Mouse (Mus musculus) hindbrain, embryonic 16.5 days (tissue): ENCODE measurements around the gene E2f8. TPM values are rescaled to one million over a fixed set of nuclear protein-coding genes. Genes with fewer than 3 reads are reported as not detected.
A peak's percentile ranks its signal among the peaks of the same experiment; 100 is the strongest.

Source experiments
- ATAC-seq: fragments of 200-750 bp; cut with Nextera tagmentation; 2 replicates; pipeline ENCODE4 v1.8.0; 2017; ENCODE audit warnings: moderate TSS enrichment, moderate library complexity
- H3K27ac ChIP-seq: fragments of 300-500 bp; sonication (generic); 2 replicates; pipeline ENCODE4 v1.5.1; 2014; ENCODE audit warnings: low read depth, mild to moderate bottlenecking, control low read depth, low read length, moderate library complexity
- H3K27me3 ChIP-seq: fragments of 300-500 bp; sonication (generic); replicated peaks from 2 replicates; pipeline ENCODE4 v1.6.1; 2014; ENCODE audit warnings: low read length; ENCODE audit not compliant: control insufficient read depth, insufficient read depth
- H3K36me3 ChIP-seq: fragments of 300-500 bp; sonication (generic); 2 replicates; pipeline ENCODE4 v1.6.1; 2014; ENCODE audit warnings: mild to moderate bottlenecking, low read length, moderate library complexity, mixed read lengths; ENCODE audit not compliant: control insufficient read depth, insufficient read depth
- H3K4me1 ChIP-seq: fragments of 300-500 bp; sonication (generic); 2 replicates; pipeline ENCODE4 v1.6.1; 2014; ENCODE audit warnings: low read depth, low read length; ENCODE audit not compliant: control insufficient read depth, insufficient read depth
- H3K4me2 ChIP-seq: fragments of 300-500 bp; sonication (generic); 2 replicates; pipeline ENCODE4 v1.6.1; 2014; ENCODE audit warnings: mild to moderate bottlenecking, low read length, control low read depth, moderate library complexity
- H3K4me3 ChIP-seq: fragments of 300-500 bp; sonication (generic); 2 replicates; pipeline ENCODE4 v1.5.1; 2014; ENCODE audit warnings: mild to moderate bottlenecking, low read length, control low read depth, moderate library complexity
- H3K9ac ChIP-seq: fragments of 300-500 bp; sonication (generic); 2 replicates; pipeline ENCODE4 v1.6.1; 2014; ENCODE audit warnings: low read depth, mild to moderate bottlenecking, control low read depth, low read length, moderate library complexity
- H3K9me3 ChIP-seq: fragments of 300-500 bp; sonication (generic); 2 replicates; pipeline ENCODE4 v1.6.1; 2014; ENCODE audit warnings: mild to moderate bottlenecking, low read length, moderate library complexity; ENCODE audit not compliant: control insufficient read depth
- WGBS: fragments of 180-500 bp; shearing (Covaris S2); extraction: QIAGEN DNeasy Blood & Tissue Kit; methylation state at CpG from one replicate; pipeline ENCODE4 v1.1.7; 2014; 5-methylcytosine and 5-hydroxymethylcytosine counted together
- polyA plus RNA-seq: library from polyadenylated mRNA; unstranded; fragments of >200 nt; fragmentation: Nextera tagmentation; extraction: Ambion mirVana; gene quantifications from 2 replicates; pipeline ENCODE4 v1.2.1, GENCODE M21; 2015

The E2f8 gene
- polyA plus RNA-seq, 1 experiment from 2014 or later: 2.5 TPM

DNA sequence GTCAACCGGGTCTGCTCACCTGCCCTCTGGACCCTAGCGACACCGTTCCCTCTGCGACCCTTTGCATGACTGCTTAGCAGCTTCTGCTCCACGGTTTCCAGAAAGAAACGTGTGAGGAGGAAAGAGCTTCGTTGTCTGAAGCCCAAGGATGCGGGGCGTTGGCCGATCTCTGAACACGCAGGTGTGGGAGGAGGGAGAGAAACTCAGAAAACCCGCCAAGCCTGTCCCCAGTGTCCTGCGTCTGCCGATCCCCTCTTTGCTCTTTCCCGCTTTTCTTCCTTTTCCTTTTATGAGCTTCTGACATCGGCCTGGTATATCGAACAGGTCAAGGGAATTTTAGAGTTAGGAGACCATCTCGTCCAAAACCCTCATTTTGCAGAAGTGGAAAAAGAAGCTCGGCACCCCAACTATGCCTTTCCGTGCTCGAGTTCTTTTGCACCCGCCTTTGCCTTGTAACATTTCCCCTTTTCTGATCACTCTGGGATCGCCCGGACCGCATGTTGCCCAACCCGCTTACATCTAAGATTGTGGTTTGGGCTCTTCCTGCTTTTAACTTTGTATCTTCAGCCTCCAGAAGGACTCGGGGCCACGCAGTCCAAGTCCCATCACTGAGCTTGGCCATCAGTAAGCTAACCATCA is 694 bp upstream of the E2f8 start:
- WGBS: 1% methylated on average over 28 of the region's 28 CpGs
- H3K36me3 ChIP-seq: no peaks in the 10 kb centered on the region
- peak overlapping the region; percentile 100 for H3K4me2 ChIP-seq
- H3K27me3 ChIP-seq: peaks cover 12% of the 10 kb centered on the region
- H3K4me1 ChIP-seq: peaks cover 7% of the 10 kb centered on the region
- no peak overlapping the region for H3K9ac ChIP-seq
- H3K9me3 ChIP-seq: no peaks in the 10 kb centered on the region
- H3K27ac ChIP-seq: no peak overlapping the region
- H3K4me3 ChIP-seq: peak overlapping the region; percentile 72
- ATAC-seq: no peak

DNA sequence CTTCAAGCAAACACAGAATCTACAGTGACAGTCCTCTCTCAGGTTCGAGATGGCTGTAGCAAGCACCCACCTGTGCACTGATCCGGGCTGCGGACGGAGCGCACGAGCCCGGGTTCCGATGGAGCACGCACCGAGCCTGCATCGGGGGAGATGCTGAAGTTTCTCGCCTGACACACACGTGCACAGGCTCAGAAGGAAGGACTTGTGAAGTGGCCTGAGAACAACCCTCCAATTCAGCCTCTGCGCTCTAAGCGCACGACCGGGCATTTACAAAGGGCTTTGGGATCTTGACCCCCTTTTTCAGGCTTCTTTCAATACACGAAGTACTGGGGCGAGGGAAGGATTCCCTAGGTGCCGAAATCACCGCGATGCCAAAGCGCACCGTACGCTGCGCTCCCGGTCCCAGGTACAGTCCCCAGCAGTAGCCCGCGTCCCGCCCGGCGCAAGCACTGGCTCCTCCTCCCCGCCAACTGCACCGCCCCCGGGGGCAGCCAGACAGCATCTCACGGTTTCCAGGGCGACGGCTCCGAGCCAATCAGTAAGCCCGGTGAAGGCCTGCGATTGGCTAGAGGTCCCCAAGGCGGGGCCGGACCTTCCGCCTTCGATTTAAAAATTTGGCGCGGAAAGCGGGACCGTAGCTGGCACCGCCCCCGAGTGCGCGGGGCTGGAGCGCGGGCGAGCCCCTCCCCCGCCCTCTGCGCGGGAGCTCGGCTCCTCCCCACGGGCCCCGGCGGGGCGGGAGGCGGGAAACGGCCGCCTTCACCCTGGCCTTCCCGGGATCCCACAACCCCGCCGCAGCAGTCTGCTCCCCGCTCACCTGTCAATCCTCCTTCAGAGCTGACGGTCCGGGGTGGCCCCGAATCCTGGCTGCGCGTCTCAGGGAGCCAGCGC is 560 bp downstream of the E2f8 start:
- H3K36me3 ChIP-seq: no peaks in the 10 kb centered on the region
- no peaks in the 10 kb centered on the region for H3K9me3 ChIP-seq
- H3K27me3 ChIP-seq: peaks cover 12% of the 10 kb centered on the region
- peaks cover 7% of the 10 kb centered on the region for H3K4me1 ChIP-seq
- WGBS: 0% methylated on average over 68 of the region's 77 CpGs
- peak; percentile 99 for ATAC-seq
- H3K27ac ChIP-seq: no peak overlapping the region
- peak overlapping the region; percentile 72 for H3K4me3 ChIP-seq
- H3K9ac ChIP-seq: peak overlapping the region; percentile 57
- peak overlapping the region; percentile 100 for H3K4me2 ChIP-seq

DNA sequence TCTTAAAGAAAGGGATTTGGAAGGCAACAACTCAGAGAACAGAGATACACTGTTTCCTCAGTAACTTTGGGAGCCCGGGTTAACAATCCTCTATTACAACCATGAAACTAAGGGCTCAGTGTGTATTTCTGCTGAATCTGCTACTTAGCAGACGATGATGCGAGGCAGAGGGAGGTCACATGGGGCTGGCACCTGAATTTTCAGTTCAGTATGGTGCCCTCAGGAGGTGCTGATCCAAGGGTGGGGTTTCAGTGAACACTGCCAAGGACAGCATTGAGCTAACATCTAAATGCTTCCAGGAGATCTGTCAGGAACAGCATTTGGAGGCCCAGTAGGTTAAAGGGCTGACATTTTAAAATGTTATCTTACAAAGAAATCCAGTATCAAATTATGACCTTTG is 1.8 kb downstream of the E2f8 start:
- Histone ChIP-seq H3K9ac (no peak overlapping the region), H3K4me3 (no peak overlapping the region), H3K27ac (no peak overlapping the region), H3K4me1 (peaks cover 7% of the 10 kb centered on the region), H3K27me3 (peaks cover 12% of the 10 kb centered on the region), H3K4me2 (peak overlapping the region; percentile 7; the same call in 1 of the 2 replicates), H3K9me3 (no peaks in the 10 kb centered on the region), H3K36me3 (no peaks in the 10 kb centered on the region)
- 54% methylated on average over 3 of the region's 3 CpGs for WGBS
- no peak for ATAC-seq

DNA sequence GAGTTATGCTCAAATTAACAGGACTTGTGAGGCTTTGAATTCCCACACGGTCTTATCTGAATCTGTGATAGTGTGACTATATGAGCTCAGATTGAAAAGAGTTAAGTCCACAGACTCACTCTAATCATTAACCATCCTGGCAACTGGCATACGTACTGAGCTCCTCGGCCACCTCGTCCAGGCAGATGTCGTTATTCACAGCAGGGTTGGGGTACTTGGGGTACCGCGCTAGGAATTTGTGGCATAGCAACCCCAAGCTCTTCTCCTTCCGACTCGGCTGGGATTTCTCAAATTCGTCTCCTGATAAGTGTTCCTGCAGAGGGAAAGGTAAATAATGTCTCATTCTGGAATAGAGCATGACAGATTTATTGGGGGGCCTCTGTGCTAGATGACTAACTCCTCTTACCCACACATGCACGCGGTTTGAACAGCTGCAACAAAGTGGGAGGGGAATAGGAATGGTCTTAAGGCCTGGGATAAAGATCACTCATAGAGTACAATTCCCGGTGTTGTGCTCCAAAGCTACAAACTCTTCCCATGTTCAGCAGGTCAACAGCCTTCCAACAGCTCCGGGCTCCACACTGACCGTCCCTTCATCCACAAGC is 3.5 kb downstream of the E2f8 start:
- Histone ChIP-seq H3K27me3 (peaks cover 5% of the 10 kb centered on the region), H3K9ac (no peak overlapping the region), H3K36me3 (no peaks in the 10 kb centered on the region), H3K4me2 (no peak overlapping the region), H3K9me3 (no peaks in the 10 kb centered on the region), H3K27ac (no peak overlapping the region), H3K4me1 (peaks cover 7% of the 10 kb centered on the region), H3K4me3 (no peak overlapping the region)
- no peak for ATAC-seq
- 81% methylated on average over 15 of the region's 15 CpGs for WGBS

DNA sequence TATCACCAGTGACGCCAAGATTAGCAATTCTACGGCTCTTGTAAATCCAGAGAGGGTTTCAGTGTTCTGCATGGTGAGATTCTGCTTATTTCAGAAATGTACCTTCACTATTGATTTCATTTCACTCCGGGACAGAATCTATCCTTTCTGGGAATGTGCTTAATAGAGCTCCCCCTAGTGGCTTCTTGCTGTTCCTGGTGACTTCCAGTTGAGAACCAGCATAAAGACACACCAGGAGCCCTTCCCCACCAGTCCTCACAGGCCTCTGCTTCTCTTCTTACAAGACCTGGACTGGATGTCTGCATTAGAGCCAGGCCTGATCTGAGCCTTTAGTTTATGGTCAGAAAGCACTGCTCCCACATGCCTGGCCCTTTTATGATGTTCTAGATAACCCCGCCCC is 4.9 kb downstream of the E2f8 start:
- H3K36me3 ChIP-seq: no peaks in the 10 kb centered on the region
- no peak overlapping the region for H3K27ac ChIP-seq
- peaks cover 2% of the 10 kb centered on the region; the same call in 1 of the 2 replicates for H3K27me3 ChIP-seq
- ATAC-seq: no peak
- H3K9me3 ChIP-seq: no peaks in the 10 kb centered on the region
- H3K9ac ChIP-seq: no peak overlapping the region
- H3K4me3 ChIP-seq: no peak overlapping the region
- 74% methylated on average over 4 of the region's 4 CpGs for WGBS
- no peak overlapping the region for H3K4me2 ChIP-seq
- peaks cover 3% of the 10 kb centered on the region for H3K4me1 ChIP-seq

DNA sequence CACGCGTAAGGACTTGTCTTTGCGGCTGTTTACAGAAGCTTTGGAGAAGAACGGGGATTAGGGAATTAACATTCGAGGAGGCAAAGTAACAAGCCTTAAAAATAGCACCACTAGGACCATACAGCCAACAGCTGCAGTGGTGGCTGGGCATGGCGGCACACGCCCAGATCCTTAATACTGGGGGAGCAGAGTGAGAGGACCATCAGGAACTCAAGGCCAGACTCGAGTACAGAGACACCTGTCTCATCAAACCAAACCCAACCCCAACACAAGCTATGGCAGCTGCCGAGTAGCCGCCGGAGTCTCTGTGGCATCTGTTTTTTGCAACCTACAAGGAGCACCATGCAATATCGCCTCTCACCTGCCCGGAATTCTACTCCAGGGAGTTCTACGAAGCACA is 6.3 kb downstream of the E2f8 start:
- H3K4me1 ChIP-seq: no peaks in the 10 kb centered on the region
- no peak overlapping the region for H3K27ac ChIP-seq
- 94% methylated on average over 14 of the region's 14 CpGs for WGBS
- no peak overlapping the region for H3K4me3 ChIP-seq
- H3K27me3 ChIP-seq: no peaks in the 10 kb centered on the region
- H3K9ac ChIP-seq: no peak overlapping the region
- H3K36me3 ChIP-seq: no peaks in the 10 kb centered on the region
- no peaks in the 10 kb centered on the region for H3K9me3 ChIP-seq
- no peak for ATAC-seq
- no peak overlapping the region for H3K4me2 ChIP-seq

DNA sequence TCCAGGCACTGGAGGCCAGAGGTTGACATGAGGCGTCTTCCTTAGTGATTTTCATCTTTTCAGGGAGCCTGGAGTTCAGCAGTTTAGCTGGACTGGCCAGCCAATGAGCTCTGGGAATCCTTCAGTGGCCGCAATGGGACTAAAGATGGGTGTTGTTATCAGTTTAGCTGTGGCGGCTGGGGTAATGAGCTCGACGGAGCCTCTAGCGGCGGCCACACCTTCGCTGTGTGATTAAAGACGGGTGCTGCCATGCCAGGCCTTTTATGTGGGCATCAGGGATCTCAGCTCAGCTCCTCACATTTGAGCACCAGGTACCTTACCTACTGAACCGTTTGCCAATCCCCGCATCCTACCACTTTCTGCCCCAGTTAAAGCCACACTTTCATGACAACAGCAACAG is 10.1 kb downstream of the E2f8 start:
- Histone ChIP-seq H3K27me3 (no peaks in the 10 kb centered on the region), H3K9me3 (no peaks in the 10 kb centered on the region), H3K27ac (no peak overlapping the region), H3K36me3 (no peaks in the 10 kb centered on the region), H3K4me1 (no peaks in the 10 kb centered on the region), H3K4me3 (no peak overlapping the region), H3K4me2 (no peak overlapping the region), H3K9ac (no peak overlapping the region)
- ATAC-seq: no peak
- 94% methylated on average over 11 of the region's 11 CpGs for WGBS

DNA sequence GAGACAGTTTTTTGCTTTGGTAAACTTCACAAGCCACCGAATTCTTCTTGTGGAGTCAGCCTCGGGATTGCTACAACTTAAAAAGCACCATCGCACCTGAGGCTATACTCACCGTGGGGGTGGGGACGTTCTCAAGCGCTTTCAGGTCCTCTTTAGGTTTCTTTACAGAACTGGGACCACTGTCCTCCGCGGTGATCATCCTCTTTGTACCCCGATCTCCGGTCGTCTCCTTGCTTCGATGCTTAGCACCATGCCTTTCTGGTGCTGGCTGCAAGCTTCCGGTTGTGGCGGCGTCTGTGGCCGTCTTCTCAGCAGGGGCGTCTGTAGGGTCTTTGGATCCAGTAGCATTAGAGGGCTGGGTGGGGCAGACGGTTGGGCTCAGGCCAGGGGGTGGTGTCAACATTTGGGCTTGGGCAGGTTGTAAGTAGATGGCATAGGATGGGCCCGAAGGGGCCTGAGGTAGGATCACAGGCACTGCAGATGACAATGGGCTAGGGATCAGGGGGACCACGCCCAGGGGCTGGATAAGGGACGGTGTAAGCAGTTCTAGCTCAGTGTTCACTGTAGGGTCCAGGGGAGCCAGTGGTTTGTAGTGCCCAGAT is 10.7 kb downstream of the E2f8 start:
- Histone ChIP-seq H3K36me3 (no peaks in the 10 kb centered on the region), H3K9ac (no peak overlapping the region)
- 94% methylated on average over 21 of the region's 21 CpGs for WGBS

DNA sequence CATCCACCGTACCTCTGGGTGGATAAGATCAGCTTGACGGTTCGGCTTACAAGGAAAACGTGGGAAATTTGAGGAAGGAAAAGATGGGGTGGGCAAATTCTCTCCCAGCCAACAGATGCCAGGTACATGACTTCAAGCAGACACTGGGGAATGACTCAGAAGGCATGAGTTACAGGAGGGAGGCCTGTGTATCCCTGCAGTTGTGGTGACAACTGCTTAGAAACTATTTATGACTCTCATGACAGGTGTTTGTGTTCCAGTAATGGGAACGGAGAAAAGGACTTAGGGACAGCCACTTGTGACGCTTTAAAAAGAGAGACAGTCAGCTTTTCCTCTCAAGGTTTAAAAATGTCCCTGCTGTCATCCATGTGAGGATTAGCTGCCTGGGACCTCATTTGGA is 11.3 kb downstream of the E2f8 start:
- no peak overlapping the region for H3K4me2 ChIP-seq
- H3K9me3 ChIP-seq: no peaks in the 10 kb centered on the region
- H3K4me1 ChIP-seq: no peaks in the 10 kb centered on the region
- H3K9ac ChIP-seq: no peak overlapping the region
- H3K4me3 ChIP-seq: no peak overlapping the region
- H3K27me3 ChIP-seq: no peaks in the 10 kb centered on the region
- H3K36me3 ChIP-seq: no peaks in the 10 kb centered on the region
- H3K27ac ChIP-seq: no peak overlapping the region
- 90% methylated on average over 6 of the region's 6 CpGs for WGBS
- no peak for ATAC-seq

More for the DNA sequence above, 10.7 kb downstream of the E2f8 start:
- Histone ChIP-seq H3K4me3 (no peak overlapping the region), H3K27me3 (no peaks in the 10 kb centered on the region), H3K27ac (no peak overlapping the region), H3K4me1 (no peaks in the 10 kb centered on the region), H3K4me2 (no peak overlapping the region), H3K9me3 (no peaks in the 10 kb centered on the region)
- ATAC-seq: no peak
